Mouse (Mus musculus) liver, embryonic 11.5 days (tissue): ENCODE results near the gene Ephb1. TPM values are rescaled to one million over a fixed set of nuclear protein-coding genes. Genes with fewer than 3 reads are reported as not detected.

Experiments
- microRNA-seq: library from miRNA; unstranded; fragments of <30 nt; microRNA quantifications from one replicate; pipeline ENCODE4, GENCODE M21; 2017; ENCODE audit warnings: borderline number of aligned reads
- polyA plus RNA-seq: library from polyadenylated mRNA; unstranded; fragments of >200 nt; fragmentation: Nextera tagmentation; extraction: Ambion mirVana; gene quantifications from 2 replicates; pipeline ENCODE4 v1.2.1, GENCODE M21; 2014

The Ephb1 gene
- polyA plus RNA-seq, 1 experiment from 2014 or later = 0.70 TPM

Small RNA genes within 50 kb of the gene (microRNA-seq; reads per million reads assigned to microRNA genes)
- gene Mir7243 = not detected

Other genes starting within 250 kb of the Ephb1 start
- not detected in 2 replicates for gene Ky, start 151.1 kb upstream of the Ephb1 start, polyA plus RNA-seq